ENCODE assay signal across 9 mouse cellular contexts in the genomic region with DNA sequence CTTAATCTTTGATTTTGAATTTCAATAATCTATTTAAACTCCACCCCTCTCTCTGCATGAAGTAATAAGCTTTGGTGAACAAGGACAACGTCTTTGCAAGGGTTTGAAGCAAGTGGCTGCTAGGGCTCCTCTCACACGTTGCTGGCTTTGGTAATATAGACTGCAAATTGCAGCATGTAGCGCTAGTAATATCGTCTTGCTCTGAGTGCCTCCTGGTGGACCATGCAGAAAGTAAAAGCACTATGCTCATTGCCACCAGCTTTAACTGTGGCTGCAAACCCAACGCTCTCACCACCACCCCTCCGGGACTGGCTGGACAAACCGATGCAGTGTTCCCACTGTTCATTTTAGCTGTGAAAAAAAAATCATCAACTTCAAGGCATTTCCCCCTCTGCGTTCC. TPM values are rescaled to one million over a fixed set of nuclear protein-coding genes. Genes with fewer than 3 reads are reported as not detected.
DNase-seq lines count a peak whose midpoint lies in the region; ATAC-seq and TF ChIP-seq lines count a peak whose summit lies in the region.
"Had no signal": no experiment of that assay in that cellular context is flagged by ENCODE, and none has a peak within 500 bp of the region (broad histone marks: within the 10 kb centered on the region; RNA-seq: fewer than 3 reads in every experiment).

No protein-coding gene starts in this region.

- H3K4me2 ChIP-seq in liver, embryonic 12.5 days, result no peak overlapping the region
- no peak overlapping the region for H3K4me2 ChIP-seq in liver, embryonic 16.5 days (ENCODE audit: low read depth, low read length)

- H3K4me1 ChIP-seq in liver, embryonic 12.5 days, result peaks cover 12% of the 10 kb centered on the region
- peaks cover 1% of the 10 kb centered on the region; the same call in 1 of the 2 replicates for H3K4me1 ChIP-seq in liver, embryonic 16.5 days (ENCODE audit: control insufficient read depth, low read depth, low read length)

- TF ChIP-seq CTCF in gastrocnemius, adult 2 months (IDR thresholded peaks at IDR 0.05), result peak; percentile 22; the same call in 1 of the 2 replicates

- WGBS in liver, embryonic 12.5 days (ENCODE audit: insufficient replicate concordance), result 46% methylated on average over 8 of the region's 8 CpGs
- 40% methylated on average over 8 of the region's 8 CpGs for WGBS in liver, embryonic 16.5 days (ENCODE audit: insufficient replicate concordance)

- no peak overlapping the region for H3K27ac ChIP-seq in gastrocnemius, adult 2 months
- no peak overlapping the region for H3K27ac ChIP-seq in liver, embryonic 12.5 days
- H3K27ac ChIP-seq in liver, embryonic 16.5 days (ENCODE audit: low read length), result no peak overlapping the region

- H3K36me3 ChIP-seq in liver, embryonic 12.5 days, result no peaks in the 10 kb centered on the region
- no peaks in the 10 kb centered on the region for H3K36me3 ChIP-seq in liver, embryonic 16.5 days (ENCODE audit: control insufficient read depth, insufficient read depth)

- no peak for DNase-seq in gastrocnemius, adult 2 months
- DNase-seq in gastrocnemius, adult 18-20 months (ENCODE audit: low spot score), result no peak
- DNase-seq in liver, result peak; percentile 32
- peak; percentile 70 for DNase-seq in MN1 (ENCODE audit: low spot score)
- no peak for DNase-seq in thymus, adult 18-20 months
- DNase-seq in ovary, postnatal 36 days (ENCODE audit: low spot score), result no peak

- H3K4me3 ChIP-seq in gastrocnemius, adult 2 months, result no peak overlapping the region
- no peak overlapping the region for H3K4me3 ChIP-seq in liver, embryonic 12.5 days
- H3K4me3 ChIP-seq in liver, embryonic 16.5 days (ENCODE audit: low read depth, low read length), result no peak overlapping the region

- H3K27me3 ChIP-seq in liver, embryonic 12.5 days (replicated peaks), result no peaks in the 10 kb centered on the region; the same call in 1 of the 2 replicates
- H3K27me3 ChIP-seq in liver, embryonic 16.5 days (ENCODE audit: control insufficient read depth, insufficient read depth, low read depth, low read length), result no peaks in the 10 kb centered on the region

- no peak overlapping the region for H3K9ac ChIP-seq in liver, embryonic 12.5 days
- no peak overlapping the region for H3K9ac ChIP-seq in liver, embryonic 16.5 days (ENCODE audit: low read depth, low read length)

- no peaks in the 10 kb centered on the region for H3K9me3 ChIP-seq in liver, embryonic 12.5 days (replicated peaks)
- H3K9me3 ChIP-seq in liver, embryonic 16.5 days (replicated peaks; ENCODE audit: control insufficient read depth, low read length), result no peaks in the 10 kb centered on the region

- intact Hi-C loops in gastrocnemius, adult 2 months (cut with DNase I), result no loop called here

- ATAC-seq in liver, embryonic 12.5 days, result no peak; the same call in 1 of the 2 replicates
- ATAC-seq in liver, embryonic 16.5 days (ENCODE audit: low read depth), result peak; percentile 47

RNA-seq across cellular contexts. Expression of gene Gp9, which starts 7.2 kb away (rescaled TPM):
- not detected for total RNA-seq in gastrocnemius, adult 2 months (2021)
- not detected for total RNA-seq in gastrocnemius, adult 18-20 months (2021)
- polyA plus RNA-seq in liver, embryonic 12.5 days (2016; fragmentation: Nextera tagmentation; extraction: Ambion mirVana), result 40.9 and 44.2 TPM in 2 replicates
- polyA plus RNA-seq in liver, embryonic 16.5 days (2015; fragmentation: Nextera tagmentation; extraction: Ambion mirVana), result 24.8 and 26.2 TPM in 2 replicates
- polyA plus RNA-seq: small intestine, adult 2 months had no signal

RNA-seq across cellular contexts. Expression of gene Efcc1, which starts 40.0 kb away (rescaled TPM):
- under 1 TPM; 0.70 to 0.82 TPM for total RNA-seq in gastrocnemius, adult 2 months (2021)
- total RNA-seq in gastrocnemius, adult 18-20 months (2021), result under 1 TPM; 0.66 to 0.74 TPM
- 0.51 and 0.63 TPM in 2 replicates for polyA plus RNA-seq in liver, embryonic 12.5 days (2016; fragmentation: Nextera tagmentation; extraction: Ambion mirVana)
- 0.18 and 0.23 TPM in 2 replicates for polyA plus RNA-seq in liver, embryonic 16.5 days (2015; fragmentation: Nextera tagmentation; extraction: Ambion mirVana)

RNA-seq across cellular contexts. Expression of gene Rab43, which starts 41.3 kb away (rescaled TPM):
- 1 to 10 TPM; 3.9 to 4.9 TPM for total RNA-seq in gastrocnemius, adult 2 months (2021)
- 1 to 10 TPM; 3.2 to 5.9 TPM for total RNA-seq in gastrocnemius, adult 18-20 months (2021)
- polyA plus RNA-seq in liver, embryonic 12.5 days (2016; fragmentation: Nextera tagmentation; extraction: Ambion mirVana), result 28.6 and 30.5 TPM in 2 replicates
- 32.4 and 34.8 TPM in 2 replicates for polyA plus RNA-seq in liver, embryonic 16.5 days (2015; fragmentation: Nextera tagmentation; extraction: Ambion mirVana)

Comparison
In these comparisons a context has a peak if more than half of its experiments do, and no peak if none do; other contexts are left out.
1. DNase-seq: peak in liver (single experiment) and MN1 (single experiment); none in gastrocnemius, adult 2 months (single experiment), gastrocnemius, adult 18-20 months (single experiment), thymus, adult 18-20 months (0 of 2) and ovary, postnatal 36 days (single experiment).